Mouse (Mus musculus): ENCODE results near the gene Kctd14. TPM values are rescaled to one million over a fixed set of nuclear protein-coding genes. Genes with fewer than 3 reads are reported as not detected.
"Not testable (repeated sequence)": the region's sequence is repeated elsewhere in the genome, so short reads cannot be mapped to it uniquely, and the experiment has no call there.

Kctd14 gene
- polyA plus RNA-seq, 1 experiment = 0.70 TPM

- Histone ChIP-seq H3K27ac (ENCODE audit: insufficient read depth, low read length) (no peak overlapping the region), H3K4me1 (ENCODE audit: control insufficient read depth, insufficient read depth, low read length) (no peaks in the 10 kb centered on the region), H3K4me3 (ENCODE audit: insufficient read depth, low read length) (no peak overlapping the region)
- TF ChIP-seq POLR2A (IDR thresholded peaks at IDR 0.05; ENCODE audit: low read depth, low read length) = no peak
- no peak for TF ChIP-seq CTCF (IDR thresholded peaks at IDR 0.05; ENCODE audit: borderline replicate concordance, insufficient read depth, low read length)
These were observed 32.0 kb upstream of the Kctd14 start for GRCm38 (mm10) chr7:97419163-97419562.

GRCm38 (mm10) chr7:97420406-97420805 is 30.7 kb upstream of the Kctd14 start:
- Histone ChIP-seq H3K4me3 (ENCODE audit: insufficient read depth, low read length) (no peak overlapping the region), H3K27ac (ENCODE audit: insufficient read depth, low read length) (no peak overlapping the region), H3K4me1 (ENCODE audit: control insufficient read depth, insufficient read depth, low read length) (0 out of 2 replicates have a peak, but pooled peaks cover 2% of the 10 kb centered on the region)
- TF ChIP-seq CTCF (IDR thresholded peaks at IDR 0.05; ENCODE audit: borderline replicate concordance, insufficient read depth, low read length) = no peak
- TF ChIP-seq POLR2A (IDR thresholded peaks at IDR 0.05; ENCODE audit: low read depth, low read length) = no peak

- TF ChIP-seq POLR2A (IDR thresholded peaks at IDR 0.05; ENCODE audit: low read depth, low read length) (no peak), CTCF (IDR thresholded peaks at IDR 0.05; ENCODE audit: borderline replicate concordance, insufficient read depth, low read length) (no peak)
- no peak overlapping the region for H3K27ac ChIP-seq (ENCODE audit: insufficient read depth, low read length)
- 0 out of 2 replicates have a peak, but pooled peaks cover 2% of the 10 kb centered on the region for H3K4me1 ChIP-seq (ENCODE audit: control insufficient read depth, insufficient read depth, low read length)
- no peak overlapping the region for H3K4me3 ChIP-seq (ENCODE audit: insufficient read depth, low read length)
These were observed 30.0 kb upstream of the Kctd14 start for GRCm38 (mm10) chr7:97420958-97421651.

- TF ChIP-seq CTCF (IDR thresholded peaks at IDR 0.05; ENCODE audit: borderline replicate concordance, insufficient read depth, low read length) = no peak
- TF ChIP-seq POLR2A (IDR thresholded peaks at IDR 0.05; ENCODE audit: low read depth, low read length) = no peak
- H3K4me3 ChIP-seq (ENCODE audit: insufficient read depth, low read length) = no peak overlapping the region
- no peak overlapping the region for H3K27ac ChIP-seq (ENCODE audit: insufficient read depth, low read length)
- 0 out of 2 replicates have a peak, but pooled peaks cover 2% of the 10 kb centered on the region for H3K4me1 ChIP-seq (ENCODE audit: control insufficient read depth, insufficient read depth, low read length)
These were observed 27.4 kb upstream of the Kctd14 start for GRCm38 (mm10) chr7:97423754-97424153.

GRCm38 (mm10) chr7:97424621-97425245 is 26.4 kb upstream of the Kctd14 start:
- TF ChIP-seq CTCF (IDR thresholded peaks at IDR 0.05; ENCODE audit: borderline replicate concordance, insufficient read depth, low read length) = peak; percentile 71
- no peak for TF ChIP-seq POLR2A (IDR thresholded peaks at IDR 0.05; ENCODE audit: low read depth, low read length)

GRCm38 (mm10) chr7:97426566-97426965 is 24.6 kb upstream of the Kctd14 start:
- H3K4me3 ChIP-seq (ENCODE audit: insufficient read depth, low read length) = no peak overlapping the region
- TF ChIP-seq POLR2A (IDR thresholded peaks at IDR 0.05; ENCODE audit: low read depth, low read length) = no peak
- TF ChIP-seq CTCF (IDR thresholded peaks at IDR 0.05; ENCODE audit: borderline replicate concordance, insufficient read depth, low read length) = no peak
- H3K4me1 ChIP-seq (ENCODE audit: control insufficient read depth, insufficient read depth, low read length) = 0 out of 2 replicates have a peak, but pooled peaks cover 2% of the 10 kb centered on the region
- no peak overlapping the region for H3K27ac ChIP-seq (ENCODE audit: insufficient read depth, low read length)

More at GRCm38 (mm10) chr7:97424621-97425245, 26.4 kb upstream of the Kctd14 start:
- no peak overlapping the region for H3K27ac ChIP-seq (ENCODE audit: insufficient read depth, low read length)
- 0 out of 2 replicates have a peak, but pooled peaks cover 2% of the 10 kb centered on the region for H3K4me1 ChIP-seq (ENCODE audit: control insufficient read depth, insufficient read depth, low read length)
- no peak overlapping the region for H3K4me3 ChIP-seq (ENCODE audit: insufficient read depth, low read length)

GRCm38 (mm10) chr7:97427296-97427695 is 23.8 kb upstream of the Kctd14 start:
- no peak overlapping the region for H3K4me3 ChIP-seq (ENCODE audit: insufficient read depth, low read length)
- TF ChIP-seq POLR2A (IDR thresholded peaks at IDR 0.05; ENCODE audit: low read depth, low read length) = no peak
- TF ChIP-seq CTCF (IDR thresholded peaks at IDR 0.05; ENCODE audit: borderline replicate concordance, insufficient read depth, low read length) = no peak
- H3K27ac ChIP-seq (ENCODE audit: insufficient read depth, low read length) = no peak overlapping the region
- H3K4me1 ChIP-seq (ENCODE audit: control insufficient read depth, insufficient read depth, low read length) = 0 out of 2 replicates have a peak, but pooled peaks cover 2% of the 10 kb centered on the region

GRCm38 (mm10) chr7:97427778-97428420 is 23.2 kb upstream of the Kctd14 start:
- no peak for TF ChIP-seq POLR2A (IDR thresholded peaks at IDR 0.05; ENCODE audit: low read depth, low read length)
- TF ChIP-seq CTCF (IDR thresholded peaks at IDR 0.05; ENCODE audit: borderline replicate concordance, insufficient read depth, low read length) = no peak
- H3K4me1 ChIP-seq (ENCODE audit: control insufficient read depth, insufficient read depth, low read length) = 0 out of 2 replicates have a peak, but pooled peaks cover 2% of the 10 kb centered on the region
- no peak overlapping the region for H3K4me3 ChIP-seq (ENCODE audit: insufficient read depth, low read length)
- no peak overlapping the region for H3K27ac ChIP-seq (ENCODE audit: insufficient read depth, low read length)

- Histone ChIP-seq H3K4me3 (ENCODE audit: insufficient read depth, low read length) (no peak overlapping the region), H3K27ac (ENCODE audit: insufficient read depth, low read length) (no peak overlapping the region), H3K4me1 (ENCODE audit: control insufficient read depth, insufficient read depth, low read length) (0 out of 2 replicates have a peak, but pooled peaks cover 2% of the 10 kb centered on the region)
- no peak for TF ChIP-seq POLR2A (IDR thresholded peaks at IDR 0.05; ENCODE audit: low read depth, low read length)
- TF ChIP-seq CTCF (IDR thresholded peaks at IDR 0.05; ENCODE audit: borderline replicate concordance, insufficient read depth, low read length) = no peak
These were observed 21.4 kb upstream of the Kctd14 start for GRCm38 (mm10) chr7:97429705-97430104.

GRCm38 (mm10) chr7:97433517-97433916 is 17.6 kb upstream of the Kctd14 start:
- not testable (repeated sequence) for H3K4me1 ChIP-seq (ENCODE audit: control insufficient read depth, insufficient read depth, low read length); H3K4me3 ChIP-seq (ENCODE audit: insufficient read depth, low read length); H3K27ac ChIP-seq (ENCODE audit: insufficient read depth, low read length)

Data from embryonic fibroblast, embryonic 13.5 days (primary cell).